Comparison of ENCODE assay signal across 15 mouse cellular contexts in the genomic region with DNA sequence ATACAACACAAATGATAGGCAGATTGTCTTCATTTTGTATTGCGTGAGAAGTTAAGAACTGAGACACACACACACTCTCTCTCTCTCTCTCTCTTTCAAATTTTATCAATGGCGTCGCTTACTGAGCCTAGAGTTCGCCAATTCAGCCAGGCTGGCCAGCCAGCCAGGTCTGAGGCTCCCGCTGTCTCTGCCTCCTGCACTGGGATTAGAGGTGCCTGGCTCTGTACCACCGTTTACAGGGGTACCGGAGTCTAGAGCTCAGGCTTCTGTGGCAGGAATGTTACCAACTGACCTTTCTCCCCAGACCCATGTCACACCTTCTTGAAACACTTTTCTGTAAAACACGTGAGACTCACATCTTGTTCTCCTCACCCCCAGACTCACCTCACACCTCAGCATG.
"Had no signal": no experiment of that assay in that cellular context is flagged by ENCODE, and none has a peak within 500 bp of the region (broad histone marks: within the 10 kb centered on the region; RNA-seq: fewer than 3 reads in every experiment).

No protein-coding gene starts in this region.

- H3K4me3 ChIP-seq: kidney, embryonic 15.5 days; liver, embryonic 15.5 days; midbrain, embryonic 13.5 days; neural tube, embryonic 12.5 days; stomach, embryonic 15.5 days had no signal

- DNase-seq: kidney, adult 11 months; kidney, postnatal 14 days; layer of hippocampus, postnatal 36 days; lung, adult 2 months; lung, postnatal 36 days; right cerebral cortex, postnatal 4 days; spleen, adult 18-20 months; thymus, postnatal 4 days had no signal

- H3K9me3 ChIP-seq: liver, embryonic 15.5 days; midbrain, embryonic 13.5 days; stomach, embryonic 15.5 days had no signal

- H3K27ac ChIP-seq: kidney, embryonic 15.5 days; liver, embryonic 15.5 days; neural tube, embryonic 12.5 days; stomach, embryonic 15.5 days had no signal

- H3K27me3 ChIP-seq: kidney, embryonic 15.5 days; liver, embryonic 15.5 days; midbrain, embryonic 13.5 days; neural tube, embryonic 12.5 days; stomach, embryonic 15.5 days had no signal

- H3K4me1 ChIP-seq: liver, embryonic 15.5 days; neural tube, embryonic 12.5 days; stomach, embryonic 15.5 days had no signal

- H3K9ac ChIP-seq: kidney, embryonic 15.5 days; liver, embryonic 15.5 days; midbrain, embryonic 13.5 days; neural tube, embryonic 12.5 days; stomach, embryonic 15.5 days had no signal

- H3K4me2 ChIP-seq: kidney, embryonic 15.5 days; liver, embryonic 11.5 days; liver, embryonic 15.5 days; midbrain, embryonic 13.5 days; neural tube, embryonic 12.5 days; stomach, embryonic 15.5 days had no signal

- ATAC-seq: lung, postnatal 0 days had no signal

- H3K36me3 ChIP-seq: liver, embryonic 15.5 days; stomach, embryonic 15.5 days had no signal
